26 mouse cellular contexts compared by ENCODE assay signal in the genomic region with DNA sequence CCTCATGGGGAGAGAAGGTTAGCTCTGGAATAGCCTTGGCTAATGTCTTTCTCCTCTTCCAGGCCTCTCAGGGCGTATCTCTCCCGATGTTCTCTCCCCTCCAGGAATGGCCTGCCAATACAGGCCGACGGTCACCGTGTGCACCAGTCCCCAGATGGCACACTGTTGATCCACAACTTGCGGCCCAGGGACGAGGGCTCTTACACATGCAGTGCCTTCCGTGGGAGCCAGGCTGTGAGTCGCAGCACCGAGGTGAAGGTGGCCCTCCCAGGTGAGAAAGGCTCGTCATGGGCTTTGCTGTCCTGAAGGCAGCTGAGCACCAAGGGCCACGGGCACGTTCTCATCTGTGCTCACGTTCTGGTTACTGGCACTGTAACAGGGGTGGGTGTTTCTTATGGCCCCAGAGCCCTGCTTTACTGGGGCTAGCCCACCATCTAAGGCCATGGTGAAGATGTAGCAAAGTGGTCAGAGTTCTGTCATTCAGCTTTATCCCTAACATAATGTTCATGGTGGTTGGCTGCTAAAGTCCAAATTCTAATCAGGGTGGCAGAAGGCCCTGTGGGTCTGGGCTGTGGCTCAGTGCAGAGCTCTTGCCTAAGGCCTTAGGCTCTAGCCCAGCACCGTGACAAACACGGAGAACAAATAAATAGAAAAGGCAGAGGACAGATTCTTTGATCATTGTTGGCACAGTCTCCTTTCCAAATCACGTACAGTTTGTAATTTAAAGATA. TPM values are rescaled to one million over a fixed set of nuclear protein-coding genes. Genes with fewer than 3 reads are reported as not detected.
DNase-seq lines count a peak whose midpoint lies in the region; ATAC-seq and TF ChIP-seq lines count a peak whose summit lies in the region.
"Had no signal": no experiment of that assay in that cellular context is flagged by ENCODE, and none has a peak within 500 bp of the region (broad histone marks: within the 10 kb centered on the region; RNA-seq: fewer than 3 reads in every experiment).

No protein-coding gene starts in this region.

- ATAC-seq in hindbrain, postnatal 0 days, result no peak
- ATAC-seq in hindbrain, embryonic 13.5 days (ENCODE audit: low FRiP score), result no peak
- ATAC-seq: forebrain, embryonic 13.5 days; forebrain, embryonic 16.5 days; intestine, embryonic 15.5 days had no signal

- H3K36me3 ChIP-seq in hindbrain, postnatal 0 days (ENCODE audit: insufficient read depth, low read length), result no peaks in the 10 kb centered on the region
- peaks cover 18% of the 10 kb centered on the region for H3K36me3 ChIP-seq in hindbrain, embryonic 13.5 days

- H3K27me3 ChIP-seq in hindbrain, postnatal 0 days (ENCODE audit: insufficient read depth, low read length), result no peaks in the 10 kb centered on the region
- H3K27me3 ChIP-seq in hindbrain, embryonic 13.5 days, result no peaks in the 10 kb centered on the region
- H3K27me3 ChIP-seq: CH12.LX; forebrain, embryonic 13.5 days; heart, embryonic 13.5 days; intestine, embryonic 15.5 days had no signal

- H3K9me3 ChIP-seq in hindbrain, postnatal 0 days (ENCODE audit: low read length), result no peaks in the 10 kb centered on the region
- H3K9me3 ChIP-seq in hindbrain, embryonic 13.5 days, result no peaks in the 10 kb centered on the region
- H3K9me3 ChIP-seq: forebrain, embryonic 10.5 days; forebrain, embryonic 13.5 days; heart, embryonic 10.5 days; heart, embryonic 13.5 days; intestine, embryonic 15.5 days had no signal

- H3K4me2 ChIP-seq in hindbrain, postnatal 0 days (ENCODE audit: low read depth, low read length), result no peak overlapping the region
- H3K4me2 ChIP-seq in hindbrain, embryonic 13.5 days, result no peak overlapping the region
- H3K4me2 ChIP-seq: forebrain, embryonic 13.5 days; heart, embryonic 13.5 days; hindbrain, embryonic 14.5 days; intestine, embryonic 15.5 days had no signal

- H3K9ac ChIP-seq in hindbrain, postnatal 0 days (replicated peaks; ENCODE audit: low read length), result no peak overlapping the region
- no peak overlapping the region for H3K9ac ChIP-seq in hindbrain, embryonic 13.5 days
- H3K9ac ChIP-seq: forebrain, embryonic 13.5 days; heart, embryonic 13.5 days; hindbrain, embryonic 14.5 days; intestine, embryonic 15.5 days had no signal

- 74% methylated on average over 17 of the region's 17 CpGs for WGBS in hindbrain, postnatal 0 days
- 91% methylated on average over 17 of the region's 17 CpGs for WGBS in hindbrain, embryonic 13.5 days

- intact Hi-C loops in gastrocnemius, adult 2 months (cut with DNase I), result no loop called here

- no peak for DNase-seq in gastrocnemius, adult 2 months
- DNase-seq in gastrocnemius, adult 8-10 months (ENCODE audit: low spot score in 2 of 2), result no peak
- peak; percentile 13 for DNase-seq in hindbrain, postnatal 0 days (ENCODE audit: low spot score)
- peak; percentile 38 for DNase-seq in testis, postnatal 10 days (ENCODE audit: low spot score)
- DNase-seq in testis, postnatal 14 days (ENCODE audit: low spot score), result no peak
- DNase-seq: adrenal gland, adult 2 months; adrenal gland, postnatal 14 days; B cell, adult 2 months; cerebellum, adult 11 months; cerebellum, adult 2 months; cerebellum, adult 9-11 months; cerebellum, postnatal 25 days; gastrocnemius, postnatal 25 days; heart, adult 2 months; kidney, adult 11 months had no signal

- TF ChIP-seq CTCF in gastrocnemius, adult 2 months (IDR thresholded peaks at IDR 0.05), result no peak
- no peak for TF ChIP-seq CTCF in hindbrain, postnatal 0 days (IDR thresholded peaks at IDR 0.05; ENCODE audit: low read depth)

- no peak overlapping the region for H3K4me3 ChIP-seq in gastrocnemius, adult 2 months
- H3K4me3 ChIP-seq in hindbrain, postnatal 0 days (ENCODE audit: low read length), result no peak overlapping the region
- no peak overlapping the region for H3K4me3 ChIP-seq in hindbrain, embryonic 13.5 days
- H3K4me3 ChIP-seq: forebrain, embryonic 10.5 days; forebrain, embryonic 13.5 days; heart, adult 2 months; heart, embryonic 10.5 days; heart, embryonic 13.5 days; intestine, embryonic 15.5 days had no signal

- H3K27ac ChIP-seq in gastrocnemius, adult 2 months, result 0 out of 2 replicates have a peak overlapping the region, but pooled peaks have one; percentile 29
- H3K27ac ChIP-seq in hindbrain, postnatal 0 days, result no peak overlapping the region
- no peak overlapping the region for H3K27ac ChIP-seq in hindbrain, embryonic 13.5 days
- H3K27ac ChIP-seq: forebrain, embryonic 10.5 days; forebrain, embryonic 13.5 days; heart, adult 2 months; heart, embryonic 10.5 days; heart, embryonic 13.5 days; hindbrain, embryonic 14.5 days; intestine, embryonic 15.5 days had no signal

- H3K4me1 ChIP-seq in hindbrain, postnatal 0 days (ENCODE audit: insufficient read depth, low read length), result peaks cover 11% of the 10 kb centered on the region; the same call in 1 of the 2 replicates
- peaks cover 8% of the 10 kb centered on the region; the same call in 1 of the 2 replicates for H3K4me1 ChIP-seq in hindbrain, embryonic 13.5 days (replicated peaks)
- H3K4me1 ChIP-seq: intestine, embryonic 15.5 days had no signal

RNA-seq across cellular contexts. Expression of gene Papln, which starts 25.8 kb away (rescaled TPM):
- total RNA-seq in gastrocnemius, adult 2 months (2021), result 1 to 10 TPM in 1 of 2 experiments, under 1 TPM in 1; 0.56 to 1.6 TPM
- under 1 TPM; 0.24 to 0.99 (median 0.73) TPM for total RNA-seq in gastrocnemius, adult 8-10 months (2022)
- 3.0 and 4.9 TPM in 2 replicates for total RNA-seq in hindbrain, postnatal 0 days (2014; rRNA removed)
- polyA plus RNA-seq in hindbrain, postnatal 0 days (2015; fragmentation: Nextera tagmentation; extraction: Ambion mirVana), result 0.39 and 0.44 TPM in 2 replicates
- polyA plus RNA-seq in hindbrain, embryonic 13.5 days (2015; fragmentation: Nextera tagmentation; extraction: Ambion mirVana), result 0.16 and 0.22 TPM in 2 replicates
- total RNA-seq: common myeloid progenitor, adult 5-6 weeks; hematopoietic stem cell, adult 5-6 weeks had no signal

Comparison
In these comparisons a context has a peak if more than half of its experiments do, and no peak if none do; other contexts are left out.
1. DNase-seq: peak in hindbrain, postnatal 0 days (single experiment) and testis, postnatal 10 days (single experiment); none in gastrocnemius, adult 2 months (single experiment), gastrocnemius, adult 8-10 months (0 of 2) and testis, postnatal 14 days (single experiment).